Mouse (Mus musculus): ENCODE data around the gene Car10. TPM values are rescaled to one million over a fixed set of nuclear protein-coding genes. Genes with fewer than 3 reads are reported as not detected.
"Not testable (repeated sequence)": the region's sequence is repeated elsewhere in the genome, so short reads cannot be mapped to it uniquely, and the experiment has no call there.

The Car10 gene
- polyA plus RNA-seq, 1 experiment from 2014 or later: 0.20 TPM

DNA sequence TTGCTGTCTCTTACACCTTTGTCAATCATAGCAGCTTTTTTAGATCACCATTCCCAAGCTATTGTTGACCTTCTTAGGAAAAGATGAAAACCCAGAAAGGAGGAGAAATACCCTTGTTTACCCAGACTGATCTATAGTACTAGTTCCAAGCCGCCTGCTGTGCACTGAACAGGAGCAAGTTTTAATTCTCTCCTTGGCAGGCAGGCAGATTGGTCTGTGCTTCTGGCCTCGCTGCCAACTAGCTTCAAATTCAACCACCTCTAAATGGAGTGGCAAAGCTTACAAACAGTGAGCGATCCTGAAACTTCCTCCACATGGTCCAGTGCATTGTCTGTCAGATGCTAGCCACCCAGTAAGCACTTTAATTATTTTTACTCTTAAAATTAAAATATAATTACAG is 247.0 kb downstream of the Car10 start:
- Histone ChIP-seq H3K27ac (ENCODE audit: low read depth, low read length) (no peak overlapping the region), H3K4me3 (ENCODE audit: low read depth, low read length) (no peak overlapping the region), H3K9me3 (ENCODE audit: control insufficient read depth) (no peaks in the 10 kb centered on the region), H3K4me2 (replicated peaks; ENCODE audit: low read depth) (no peak overlapping the region), H3K9ac (ENCODE audit: low read depth, low read length) (no peak overlapping the region), H3K27me3 (replicated peaks; ENCODE audit: control insufficient read depth, insufficient read depth, low read length) (no peaks in the 10 kb centered on the region), H3K36me3 (ENCODE audit: control insufficient read depth, insufficient read depth) (no peaks in the 10 kb centered on the region), H3K4me1 (replicated peaks; ENCODE audit: control insufficient read depth, insufficient read depth, low read length) (no peaks in the 10 kb centered on the region)
- no peak for TF ChIP-seq CTCF (IDR thresholded peaks at IDR 0.05; ENCODE audit: low read depth)
- ATAC-seq: no peak
- WGBS: 80% methylated on average over 3 of the region's 3 CpGs

DNA sequence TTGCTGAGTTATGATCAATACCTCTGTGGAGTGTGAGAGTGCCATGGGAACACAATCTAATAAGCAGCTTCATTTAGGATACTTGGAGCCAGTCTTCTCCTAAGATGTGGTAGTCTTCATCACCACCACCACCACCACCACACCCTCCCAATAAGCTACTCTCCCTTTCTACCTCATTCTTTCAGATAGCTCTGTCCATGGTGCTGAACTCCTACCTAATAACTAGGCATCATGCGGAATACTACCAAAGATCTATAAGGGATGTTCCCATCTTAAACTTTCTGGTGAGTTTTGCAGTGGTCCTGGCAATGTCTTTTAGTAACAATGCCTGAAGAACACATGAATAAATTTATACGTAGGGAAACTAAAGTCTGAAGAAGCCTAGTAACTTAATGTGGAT is 263.7 kb downstream of the Car10 start:
- no peaks in the 10 kb centered on the region for H3K36me3 ChIP-seq (ENCODE audit: control insufficient read depth, insufficient read depth)
- H3K4me1 ChIP-seq (replicated peaks; ENCODE audit: control insufficient read depth, insufficient read depth, low read length): no peaks in the 10 kb centered on the region
- no peaks in the 10 kb centered on the region for H3K9me3 ChIP-seq (ENCODE audit: control insufficient read depth)
- WGBS: 62% methylated on average over 2 of the region's 2 CpGs
- H3K9ac ChIP-seq (ENCODE audit: low read depth, low read length): no peak overlapping the region
- H3K27me3 ChIP-seq (replicated peaks; ENCODE audit: control insufficient read depth, insufficient read depth, low read length): no peaks in the 10 kb centered on the region
- no peak for ATAC-seq
- no peak for TF ChIP-seq CTCF (IDR thresholded peaks at IDR 0.05; ENCODE audit: low read depth)
- no peak overlapping the region for H3K27ac ChIP-seq (ENCODE audit: low read depth, low read length)
- no peak overlapping the region for H3K4me3 ChIP-seq (ENCODE audit: low read depth, low read length)
- H3K4me2 ChIP-seq (replicated peaks; ENCODE audit: low read depth): no peak overlapping the region

DNA sequence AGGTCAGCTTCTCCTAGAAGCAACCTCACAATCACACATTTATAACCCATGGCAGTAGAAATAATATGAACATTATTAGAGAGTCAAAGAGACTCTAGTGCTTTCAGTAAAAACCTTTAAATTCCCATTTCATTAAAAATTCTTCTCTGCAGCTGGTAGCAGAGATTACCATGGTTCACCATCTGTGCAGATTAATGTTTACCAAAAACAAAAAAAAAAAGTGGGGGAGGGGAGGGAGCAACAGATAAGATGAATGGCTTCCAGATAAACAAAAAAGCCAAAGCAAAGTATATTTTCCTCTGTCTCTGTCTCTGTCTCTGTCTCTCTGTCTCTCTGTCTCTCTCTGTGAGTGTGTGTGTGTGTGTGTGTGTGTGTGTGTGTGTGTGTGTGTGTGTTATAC is 266.3 kb downstream of the Car10 start:
- ATAC-seq: no peak
- H3K27ac ChIP-seq (ENCODE audit: low read depth, low read length): no peak overlapping the region
- H3K27me3 ChIP-seq (replicated peaks; ENCODE audit: control insufficient read depth, insufficient read depth, low read length): no peaks in the 10 kb centered on the region
- H3K36me3 ChIP-seq (ENCODE audit: control insufficient read depth, insufficient read depth): no peaks in the 10 kb centered on the region
- H3K4me1 ChIP-seq (replicated peaks; ENCODE audit: control insufficient read depth, insufficient read depth, low read length): no peaks in the 10 kb centered on the region
- no peak overlapping the region for H3K9ac ChIP-seq (ENCODE audit: low read depth, low read length)
- H3K9me3 ChIP-seq (ENCODE audit: control insufficient read depth): no peaks in the 10 kb centered on the region
- H3K4me2 ChIP-seq (replicated peaks; ENCODE audit: low read depth): no peak overlapping the region
- H3K4me3 ChIP-seq (ENCODE audit: low read depth, low read length): no peak overlapping the region
- no peak for TF ChIP-seq CTCF (IDR thresholded peaks at IDR 0.05; ENCODE audit: low read depth)

DNA sequence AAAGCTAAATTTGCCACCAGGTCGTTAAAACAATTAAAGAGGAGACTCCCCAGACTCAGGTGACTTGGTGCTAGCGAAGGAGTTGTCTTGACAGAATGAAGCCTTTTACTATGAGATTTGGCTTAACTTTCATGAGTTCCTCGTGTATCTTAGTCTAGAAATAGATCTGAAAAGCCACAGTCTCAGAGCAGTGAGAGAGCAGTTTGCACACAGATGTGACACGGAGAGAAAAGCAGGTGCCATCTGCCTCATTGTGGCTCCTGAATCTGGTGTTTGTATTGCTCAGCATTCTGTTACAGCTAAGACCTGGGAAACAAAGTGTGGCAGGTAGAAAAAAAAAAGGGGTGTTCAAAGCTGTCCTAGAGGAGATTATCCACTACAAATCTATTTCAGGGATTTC is 269.4 kb downstream of the Car10 start:
- H3K4me2 ChIP-seq (replicated peaks; ENCODE audit: low read depth): no peak overlapping the region
- no peak for TF ChIP-seq CTCF (IDR thresholded peaks at IDR 0.05; ENCODE audit: low read depth)
- no peaks in the 10 kb centered on the region for H3K27me3 ChIP-seq (replicated peaks; ENCODE audit: control insufficient read depth, insufficient read depth, low read length)
- WGBS: 59% methylated on average over 4 of the region's 4 CpGs
- no peaks in the 10 kb centered on the region for H3K4me1 ChIP-seq (replicated peaks; ENCODE audit: control insufficient read depth, insufficient read depth, low read length)
- no peaks in the 10 kb centered on the region for H3K9me3 ChIP-seq (ENCODE audit: control insufficient read depth)
- no peak overlapping the region for H3K27ac ChIP-seq (ENCODE audit: low read depth, low read length)
- H3K36me3 ChIP-seq (ENCODE audit: control insufficient read depth, insufficient read depth): no peaks in the 10 kb centered on the region
- no peak overlapping the region for H3K4me3 ChIP-seq (ENCODE audit: low read depth, low read length)
- no peak for ATAC-seq
- H3K9ac ChIP-seq (ENCODE audit: low read depth, low read length): no peak overlapping the region

DNA sequence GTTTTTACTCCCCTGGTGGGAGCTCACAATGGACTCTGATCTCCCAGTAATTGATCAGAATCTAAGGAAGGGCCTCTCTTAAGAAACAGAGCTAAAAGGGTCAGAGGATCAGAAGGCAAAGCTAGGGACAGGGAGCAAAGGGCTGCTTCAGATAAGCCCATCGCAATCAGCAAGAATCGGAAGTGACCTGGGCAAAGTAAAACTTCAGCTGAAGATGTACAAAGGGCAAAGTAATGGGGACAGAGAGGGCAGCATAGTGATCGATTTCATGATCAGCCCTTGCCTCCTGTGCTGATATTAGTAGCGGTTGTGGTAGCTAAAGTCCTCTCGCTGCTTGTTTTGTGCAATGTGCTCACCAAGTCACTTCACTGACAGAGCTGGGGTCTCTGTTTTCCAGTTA is 269.9 kb downstream of the Car10 start:
- ATAC-seq: no peak
- Histone ChIP-seq H3K27ac (ENCODE audit: low read depth, low read length) (no peak overlapping the region), H3K4me3 (ENCODE audit: low read depth, low read length) (no peak overlapping the region), H3K4me1 (replicated peaks; ENCODE audit: control insufficient read depth, insufficient read depth, low read length) (no peaks in the 10 kb centered on the region), H3K36me3 (ENCODE audit: control insufficient read depth, insufficient read depth) (no peaks in the 10 kb centered on the region), H3K9ac (ENCODE audit: low read depth, low read length) (no peak overlapping the region), H3K4me2 (replicated peaks; ENCODE audit: low read depth) (no peak overlapping the region), H3K9me3 (ENCODE audit: control insufficient read depth) (no peaks in the 10 kb centered on the region), H3K27me3 (replicated peaks; ENCODE audit: control insufficient read depth, insufficient read depth, low read length) (no peaks in the 10 kb centered on the region)
- TF ChIP-seq CTCF (IDR thresholded peaks at IDR 0.05; ENCODE audit: low read depth): no peak
- WGBS: 76% methylated on average over 5 of the region's 5 CpGs

DNA sequence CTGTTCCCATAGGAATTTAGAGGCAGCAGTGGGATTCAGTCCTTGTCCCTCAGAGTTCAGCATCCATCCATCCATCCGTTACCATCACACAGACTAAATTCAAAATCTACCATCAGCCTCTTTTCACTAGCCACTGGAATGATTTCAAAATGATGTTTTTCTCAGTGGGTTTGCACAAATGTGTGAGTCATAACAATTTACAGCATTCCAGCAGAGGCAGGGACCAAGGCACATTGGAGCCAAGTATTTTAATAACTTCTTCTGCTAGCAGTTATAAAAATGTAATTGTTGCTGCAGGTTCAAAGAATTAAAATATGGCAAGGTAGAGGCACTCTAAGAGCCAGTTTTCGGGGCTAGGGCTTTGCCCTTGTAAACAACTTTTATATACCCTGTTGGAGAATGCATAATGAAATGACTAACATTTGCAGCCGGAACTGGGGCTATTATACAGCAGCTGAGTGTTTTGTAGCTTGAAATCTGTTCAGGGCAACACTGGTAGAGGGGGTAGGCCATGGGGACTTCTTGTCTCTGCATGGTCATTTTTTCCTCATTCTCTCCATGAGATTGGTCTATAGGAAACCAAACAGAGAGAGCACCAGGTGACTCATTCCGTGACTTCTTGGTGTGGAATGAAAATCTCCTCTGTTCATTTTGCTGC is 276.0 kb downstream of the Car10 start:
- no peaks in the 10 kb centered on the region for H3K27me3 ChIP-seq (replicated peaks; ENCODE audit: control insufficient read depth, insufficient read depth, low read length)
- H3K36me3 ChIP-seq (ENCODE audit: control insufficient read depth, insufficient read depth): no peaks in the 10 kb centered on the region
- no peak for TF ChIP-seq CTCF (IDR thresholded peaks at IDR 0.05; ENCODE audit: low read depth)
- H3K9ac ChIP-seq (ENCODE audit: low read depth, low read length): no peak overlapping the region
- H3K27ac ChIP-seq (ENCODE audit: low read depth, low read length): no peak overlapping the region
- no peaks in the 10 kb centered on the region for H3K4me1 ChIP-seq (replicated peaks; ENCODE audit: control insufficient read depth, insufficient read depth, low read length)
- H3K9me3 ChIP-seq (ENCODE audit: control insufficient read depth): no peaks in the 10 kb centered on the region
- no peak for ATAC-seq
- no peak overlapping the region for H3K4me2 ChIP-seq (replicated peaks; ENCODE audit: low read depth)
- H3K4me3 ChIP-seq (ENCODE audit: low read depth, low read length): no peak overlapping the region
- 83% methylated on average over 4 of the region's 4 CpGs for WGBS

DNA sequence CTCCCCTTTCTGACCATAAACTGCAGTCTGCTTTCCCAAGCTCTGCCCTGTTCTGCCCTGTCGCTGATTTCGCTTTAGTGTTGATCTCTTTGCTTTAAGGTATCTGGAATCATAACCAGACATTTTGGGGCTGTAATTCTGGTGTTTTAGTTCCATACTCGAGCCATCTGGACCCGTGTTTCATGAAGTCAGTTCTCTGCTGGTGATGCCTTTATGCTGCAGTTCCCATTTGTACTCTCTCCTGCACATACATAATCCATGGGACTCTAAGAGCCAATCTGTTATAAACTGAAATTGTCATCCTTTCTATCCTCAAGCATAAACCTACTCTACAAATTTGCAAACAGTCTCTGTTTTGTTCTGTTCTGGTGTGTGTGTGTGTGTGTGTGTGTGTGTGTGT is 293.3 kb downstream of the Car10 start:
- Histone ChIP-seq H3K36me3 (ENCODE audit: control insufficient read depth, insufficient read depth) (no peaks in the 10 kb centered on the region), H3K9me3 (ENCODE audit: control insufficient read depth) (no peaks in the 10 kb centered on the region), H3K4me2 (replicated peaks; ENCODE audit: low read depth) (no peak overlapping the region), H3K4me3 (ENCODE audit: low read depth, low read length) (no peak overlapping the region), H3K4me1 (replicated peaks; ENCODE audit: control insufficient read depth, insufficient read depth, low read length) (no peaks in the 10 kb centered on the region), H3K27ac (ENCODE audit: low read depth, low read length) (no peak overlapping the region), H3K27me3 (replicated peaks; ENCODE audit: control insufficient read depth, insufficient read depth, low read length) (no peaks in the 10 kb centered on the region), H3K9ac (ENCODE audit: low read depth, low read length) (no peak overlapping the region)
- no peak for ATAC-seq
- TF ChIP-seq CTCF (IDR thresholded peaks at IDR 0.05; ENCODE audit: low read depth): no peak
- 82% methylated on average over 4 of the region's 4 CpGs for WGBS

DNA sequence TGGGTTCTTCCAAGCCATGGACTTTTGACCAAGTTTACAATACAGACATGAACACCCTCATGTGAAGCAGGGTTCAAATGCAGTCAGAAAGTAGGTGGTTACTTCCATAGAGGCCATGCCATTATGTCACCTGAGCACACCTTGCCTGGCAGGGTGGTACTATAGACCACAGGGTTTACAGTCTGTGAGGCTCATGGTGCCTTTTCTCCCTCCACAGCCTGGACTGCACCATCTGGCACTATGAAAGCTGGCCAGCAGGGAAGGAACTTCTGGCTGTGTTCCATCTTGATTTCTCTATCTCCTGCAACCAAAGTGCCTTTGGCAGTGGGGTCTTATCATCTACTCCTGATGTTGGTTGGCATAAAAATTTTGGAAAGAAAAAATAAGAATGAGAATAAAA is 295.5 kb downstream of the Car10 start:
- H3K36me3 ChIP-seq (ENCODE audit: control insufficient read depth, insufficient read depth); H3K4me1 ChIP-seq (replicated peaks; ENCODE audit: control insufficient read depth, insufficient read depth, low read length); ATAC-seq; H3K27me3 ChIP-seq (replicated peaks; ENCODE audit: control insufficient read depth, insufficient read depth, low read length); H3K4me3 ChIP-seq (ENCODE audit: low read depth, low read length); H3K4me2 ChIP-seq (replicated peaks; ENCODE audit: low read depth); H3K27ac ChIP-seq (ENCODE audit: low read depth, low read length); H3K9me3 ChIP-seq (ENCODE audit: control insufficient read depth); H3K9ac ChIP-seq (ENCODE audit: low read depth, low read length): not testable (repeated sequence)

All from intestine, postnatal 0 days (tissue).